Mouse (Mus musculus) C2C12 (cell line): ENCODE measurements at regions not wholly inside any gene's neighbourhood (a gene's known extent, or its start where the extent isn't known, plus 50 kb on each side); places are given as distances from the start of the nearest gene placed in this dataset. TPM values are rescaled to one million over a fixed set of nuclear protein-coding genes. Genes with fewer than 3 reads are reported as not detected.

Experiments used
- H3K27me3 ChIP-seq: one replicate; pipeline ENCODE4 v1.6.1; 2011; ENCODE audit not compliant: control insufficient read depth, insufficient read depth, insufficient read length
- H3K36me3 ChIP-seq: one replicate; pipeline ENCODE4 v1.6.1; 2011; ENCODE audit not compliant: control insufficient read depth, insufficient read depth
- H3K4me3 ChIP-seq: one replicate; pipeline ENCODE4 v1.5.1; 2011; ENCODE audit warnings: mild to moderate bottlenecking, control low read depth; ENCODE audit not compliant: poor library complexity, insufficient read depth, severe bottlenecking
- H3K79me2 ChIP-seq: one replicate; pipeline ENCODE4 v1.6.1; 2011; ENCODE audit not compliant: control insufficient read depth, insufficient read depth
- H3K79me3 ChIP-seq: one replicate; pipeline ENCODE4 v1.6.1; 2011; ENCODE audit warnings: low read depth, control low read depth
- H3ac ChIP-seq: one replicate; pipeline ENCODE3; 2011; ENCODE audit warnings: low read depth; ENCODE audit not compliant: control insufficient read depth, insufficient read length
- CEBPB ChIP-seq: IDR thresholded peaks from one replicate; pipeline ENCODE4 v1.6.1; 2011; ENCODE audit warnings: low read depth, mild to moderate bottlenecking, control low read depth, moderate library complexity
- CTCF ChIP-seq: IDR thresholded peaks from one replicate; pipeline ENCODE4 v1.5.1; 2011; ENCODE audit not compliant: control insufficient read depth, insufficient read depth, insufficient read length
- FOSL1 ChIP-seq: IDR thresholded peaks from one replicate; pipeline ENCODE4 v1.8.0; 2011; ENCODE audit warnings: mild to moderate bottlenecking, low read length; ENCODE audit not compliant: poor library complexity, insufficient read depth, severe bottlenecking
- MAX ChIP-seq: IDR thresholded peaks from one replicate; pipeline ENCODE4 v1.6.1; 2011; ENCODE audit warnings: mild to moderate bottlenecking, control low read depth
- MYOD1 ChIP-seq: IDR thresholded peaks from one replicate; pipeline ENCODE4 v1.6.1; 2011; ENCODE audit warnings: low read depth; ENCODE audit not compliant: control insufficient read depth, insufficient read length
- MYOG ChIP-seq: IDR thresholded peaks from one replicate; pipeline ENCODE4 v1.6.1; 2011; ENCODE audit not compliant: control insufficient read depth, insufficient read length; ENCODE audit errors: extremely low read depth
- USF1 ChIP-seq: IDR thresholded peaks from one replicate; pipeline ENCODE4 v1.6.1; 2011; ENCODE audit warnings: low read depth, mild to moderate bottlenecking, control low read depth, moderate library complexity
- microRNA-seq: library from miRNA; unstranded; fragments of <30 nt; microRNA quantifications from one replicate; pipeline ENCODE4, GENCODE M21; 2019; ENCODE audit warnings: borderline microRNAs expressed

DNA sequence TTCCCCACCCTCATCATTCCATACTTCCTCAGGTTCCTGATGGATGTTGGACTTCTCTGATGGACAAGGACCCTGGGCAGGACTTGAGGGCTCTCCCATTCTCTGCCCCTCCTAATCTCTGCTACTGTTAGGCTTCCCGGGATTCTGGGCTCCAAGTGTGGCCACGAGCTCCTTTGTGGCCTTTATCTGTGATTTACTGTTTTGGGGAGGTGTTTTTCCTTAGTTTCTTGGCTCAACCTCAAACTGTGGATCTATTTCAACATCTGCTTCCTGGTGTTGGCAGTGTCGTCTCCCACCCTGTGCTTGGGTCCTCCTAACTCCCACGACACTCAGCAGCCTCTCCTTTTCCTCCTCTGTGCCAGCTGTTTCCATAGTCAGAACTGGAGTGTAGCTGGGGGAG lies 61.3 kb upstream of the Unc5b start:
- no peak overlapping the region for H3ac ChIP-seq
- no peaks in the 10 kb centered on the region for H3K27me3 ChIP-seq
- no peaks in the 10 kb centered on the region for H3K79me3 ChIP-seq
- H3K36me3 ChIP-seq: no peaks in the 10 kb centered on the region
- H3K4me3 ChIP-seq: no peak overlapping the region
- TF ChIP-seq FOSL1 (no peak), MYOD1 (no peak)
- H3K79me2 ChIP-seq: no peaks in the 10 kb centered on the region

DNA sequence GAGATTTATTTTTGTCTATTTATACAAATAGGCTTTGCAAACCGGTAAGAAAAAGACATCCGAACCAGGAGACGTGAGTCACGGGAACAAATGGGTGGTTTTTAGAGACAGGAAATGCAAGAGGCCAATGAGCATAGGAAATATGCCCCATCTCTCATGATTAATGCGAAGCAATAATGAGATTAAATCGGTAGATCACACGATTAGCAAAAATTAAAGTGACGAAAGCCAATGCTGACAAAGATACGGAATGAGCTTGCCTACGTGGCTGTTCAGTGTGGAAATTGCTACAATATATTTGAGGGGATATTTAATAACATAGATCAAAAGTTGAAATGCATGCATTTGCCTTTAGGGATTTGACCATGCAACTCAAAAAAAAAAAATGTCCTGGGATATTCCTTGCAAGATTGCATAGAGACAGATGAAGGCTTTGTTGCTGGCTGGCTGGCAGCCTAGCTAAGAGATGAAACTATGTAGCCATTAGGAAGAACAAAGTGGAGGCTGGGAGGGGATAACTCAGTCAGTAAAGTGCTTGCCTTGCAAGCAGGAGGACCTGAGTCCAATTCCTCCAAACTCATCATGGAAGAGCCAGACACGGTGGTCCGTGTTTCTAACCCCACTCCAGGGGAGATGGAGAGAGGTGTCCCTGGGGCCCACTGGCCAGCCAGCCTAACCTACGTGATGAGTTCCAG lies 60.2 kb upstream of the Unc5b start:
- H3K36me3 ChIP-seq: no peaks in the 10 kb centered on the region
- H3K27me3 ChIP-seq: no peaks in the 10 kb centered on the region
- no peaks in the 10 kb centered on the region for H3K79me2 ChIP-seq
- no peak overlapping the region for H3K4me3 ChIP-seq
- H3ac ChIP-seq: no peak overlapping the region
- no peaks in the 10 kb centered on the region for H3K79me3 ChIP-seq
- TF ChIP-seq MAX (no peak), USF1 (no peak), FOSL1 (no peak), CEBPB (no peak), MYOD1 (no peak), CTCF (no peak), MYOG (no peak)

DNA sequence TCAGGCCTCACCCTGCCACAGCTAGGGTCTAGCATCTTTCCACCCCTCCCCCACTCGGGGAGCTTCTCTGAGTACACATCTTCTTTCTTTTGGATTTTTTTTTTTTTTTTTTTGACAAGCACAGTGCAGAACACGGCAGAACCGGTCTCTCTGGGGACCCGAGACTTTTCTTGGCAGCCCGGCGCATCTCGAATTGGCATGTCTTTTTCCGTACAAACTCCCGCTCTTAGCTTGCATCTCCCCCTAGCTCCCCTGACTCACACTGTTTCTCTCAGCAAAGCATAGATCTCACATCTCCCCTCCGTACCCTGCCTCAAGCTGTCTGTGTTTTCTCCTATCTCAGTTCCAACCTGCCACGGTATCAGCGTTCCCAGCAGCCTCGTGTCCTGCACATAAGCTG lies 58.4 kb upstream of the Unc5b start:
- no peaks in the 10 kb centered on the region for H3K36me3 ChIP-seq
- TF ChIP-seq MYOD1: no peak
- no peak for TF ChIP-seq FOSL1
- TF ChIP-seq CEBPB: no peak
- TF ChIP-seq USF1: no peak
- no peak for TF ChIP-seq MYOG
- no peak for TF ChIP-seq CTCF
- TF ChIP-seq MAX: no peak
- H3K27me3 ChIP-seq: no peaks in the 10 kb centered on the region
- H3K79me3 ChIP-seq: no peaks in the 10 kb centered on the region
- H3K4me3 ChIP-seq: no peak overlapping the region
- no peaks in the 10 kb centered on the region for H3K79me2 ChIP-seq
- no peak overlapping the region for H3ac ChIP-seq

DNA sequence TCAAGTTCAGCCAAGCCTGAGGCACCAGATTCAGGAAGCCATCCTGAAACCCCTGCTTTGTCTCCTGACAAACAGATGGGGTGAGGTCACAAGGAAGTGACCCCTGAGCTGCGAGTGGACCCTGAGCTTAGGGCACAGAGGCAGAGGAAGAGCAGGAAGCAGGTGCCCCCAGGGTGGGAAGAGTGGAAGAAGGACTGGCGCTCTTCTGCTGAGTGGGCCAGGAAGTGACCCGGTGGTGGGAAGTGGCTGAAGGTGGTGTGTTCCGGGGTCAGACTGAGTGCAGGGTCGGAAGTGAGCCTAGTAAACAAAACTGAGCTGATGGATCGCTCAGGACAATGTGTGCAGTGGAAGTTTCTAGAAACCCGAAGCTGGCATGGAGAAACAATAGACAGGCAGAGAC lies 57.2 kb upstream of the Unc5b start:
- H3K79me2 ChIP-seq: no peaks in the 10 kb centered on the region
- no peaks in the 10 kb centered on the region for H3K36me3 ChIP-seq
- H3K4me3 ChIP-seq: no peak overlapping the region
- no peaks in the 10 kb centered on the region for H3K27me3 ChIP-seq
- no peaks in the 10 kb centered on the region for H3K79me3 ChIP-seq
- TF ChIP-seq CEBPB: no peak
- TF ChIP-seq MYOD1: no peak
- no peak for TF ChIP-seq MAX
- TF ChIP-seq CTCF: no peak
- TF ChIP-seq USF1: no peak
- no peak for TF ChIP-seq FOSL1
- TF ChIP-seq MYOG: no peak
- no peak overlapping the region for H3ac ChIP-seq

DNA sequence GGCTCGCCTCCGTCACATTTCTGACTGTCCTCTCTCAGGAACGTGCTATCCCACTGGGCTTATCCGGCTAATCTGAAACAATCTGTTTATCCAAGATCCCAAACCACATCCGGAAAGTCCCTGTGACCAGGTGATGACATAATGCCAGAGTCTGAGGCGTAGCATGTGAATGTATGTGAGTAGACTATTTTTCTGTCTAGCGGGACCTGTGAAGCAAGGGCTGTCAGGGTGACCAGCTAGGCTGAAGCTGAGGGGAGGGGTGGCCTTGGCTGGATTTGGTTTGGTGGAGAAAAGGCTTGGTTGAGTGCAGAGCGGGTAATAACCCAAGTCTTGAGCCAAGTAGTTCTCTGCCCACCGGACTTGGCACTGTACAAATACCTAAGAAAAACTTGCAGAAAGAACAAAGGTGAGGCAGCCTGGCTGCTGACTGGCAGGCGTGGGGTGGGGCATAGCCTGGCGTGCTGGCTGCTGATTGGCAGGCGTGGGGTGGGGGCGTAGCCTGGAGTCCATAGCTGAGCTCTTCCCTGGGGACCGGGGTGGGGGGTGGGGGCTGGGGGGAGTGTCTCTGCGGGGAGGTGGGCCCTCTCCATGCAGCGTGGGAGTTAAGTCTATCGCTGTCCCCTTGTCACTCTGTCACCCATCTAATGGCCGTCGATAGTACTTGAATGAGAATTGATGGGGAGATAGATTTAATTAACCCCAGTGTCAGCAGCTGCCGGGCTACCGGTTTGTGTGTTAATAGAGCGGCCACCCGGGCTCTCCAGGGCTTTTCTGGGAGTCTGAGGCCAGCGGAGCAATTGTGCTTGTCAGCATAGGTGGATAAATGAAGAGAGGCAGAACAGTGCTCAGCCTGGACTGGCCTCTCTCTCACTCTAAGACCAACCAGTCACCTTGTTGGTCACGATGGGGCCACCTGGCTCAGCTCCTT lies 54.2 kb upstream of the Unc5b start:
- no peak overlapping the region for H3ac ChIP-seq
- no peaks in the 10 kb centered on the region for H3K79me3 ChIP-seq
- H3K36me3 ChIP-seq: no peaks in the 10 kb centered on the region
- no peak for TF ChIP-seq MYOG
- TF ChIP-seq MAX: no peak
- TF ChIP-seq FOSL1: no peak
- no peak for TF ChIP-seq USF1
- no peaks in the 10 kb centered on the region for H3K27me3 ChIP-seq
- no peak overlapping the region for H3K4me3 ChIP-seq
- H3K79me2 ChIP-seq: no peaks in the 10 kb centered on the region

DNA sequence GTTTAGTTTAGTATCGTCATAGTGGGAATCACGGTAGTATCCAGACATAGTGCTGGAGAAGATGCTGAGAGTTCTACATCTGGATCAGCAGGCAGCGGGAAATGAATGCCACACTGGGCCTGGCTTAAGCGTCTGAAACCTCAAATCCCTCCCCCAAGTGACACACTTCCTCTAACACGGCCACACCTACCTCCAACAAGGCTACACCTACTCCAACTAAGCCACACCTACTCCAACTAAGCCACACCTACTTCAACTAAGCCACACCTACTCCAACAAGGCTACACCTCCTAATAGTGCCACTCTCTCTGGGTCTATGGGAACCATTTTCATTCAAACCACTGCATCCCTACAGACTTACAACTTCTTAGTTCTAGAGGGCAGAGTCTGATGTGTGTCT lies 53.4 kb upstream of the Unc5b start:
- no peaks in the 10 kb centered on the region for H3K27me3 ChIP-seq
- no peaks in the 10 kb centered on the region for H3K36me3 ChIP-seq
- no peaks in the 10 kb centered on the region for H3K79me3 ChIP-seq
- no peak overlapping the region for H3ac ChIP-seq
- H3K4me3 ChIP-seq: no peak overlapping the region
- no peaks in the 10 kb centered on the region for H3K79me2 ChIP-seq
- no peak for TF ChIP-seq MYOG
- no peak for TF ChIP-seq MYOD1
- TF ChIP-seq CEBPB: no peak
- no peak for TF ChIP-seq FOSL1
- no peak for TF ChIP-seq MAX
- TF ChIP-seq USF1: no peak
- TF ChIP-seq CTCF: no peak

Small RNA genes lying in the stretch of these regions (microRNA-seq; reads per million reads assigned to microRNA genes)
- gene Mir466j: not detected
- not detected for gene Mir6408
